Mouse (Mus musculus): Measurements from ENCODE around the gene Zbtb16. TPM values are rescaled to one million over a fixed set of nuclear protein-coding genes. Genes with fewer than 3 reads are reported as not detected.
A peak's percentile ranks its signal among the peaks of the same experiment; 100 is the strongest.

The Zbtb16 gene
- polyA plus RNA-seq, 1 experiment from 2014 or later = 9.7 TPM

GRCm38 (mm10) chr9:48689718-48689980 is 146.4 kb downstream of the Zbtb16 start:
- no peaks in the 10 kb centered on the region for H3K9me3 ChIP-seq (replicated peaks)
- no peak overlapping the region for H3K9ac ChIP-seq (replicated peaks)
- no peak for ATAC-seq (ENCODE audit: low FRiP score)
- peaks cover 17% of the 10 kb centered on the region; the same call in 1 of the 2 replicates for H3K4me1 ChIP-seq
- peaks cover 6% of the 10 kb centered on the region; the same call in 1 of the 2 replicates for H3K27me3 ChIP-seq (replicated peaks)
- H3K4me2 ChIP-seq = no peak overlapping the region
- no peak overlapping the region for H3K27ac ChIP-seq (replicated peaks)
- H3K36me3 ChIP-seq = no peaks in the 10 kb centered on the region
- 82% methylated on average over 1 of the region's 1 CpGs for WGBS
- H3K4me3 ChIP-seq (replicated peaks) = no peak overlapping the region

- peaks cover 6% of the 10 kb centered on the region; the same call in 1 of the 2 replicates for H3K27me3 ChIP-seq (replicated peaks)
- H3K4me1 ChIP-seq = peaks cover 22% of the 10 kb centered on the region; the same call in 1 of the 2 replicates
- H3K27ac ChIP-seq (replicated peaks) = no peak overlapping the region
- H3K4me2 ChIP-seq = no peak overlapping the region
- no peaks in the 10 kb centered on the region for H3K36me3 ChIP-seq
- H3K4me3 ChIP-seq (replicated peaks) = no peak overlapping the region
- no peak overlapping the region for H3K9ac ChIP-seq (replicated peaks)
- no peaks in the 10 kb centered on the region for H3K9me3 ChIP-seq (replicated peaks)
- 81% methylated on average over 6 of the region's 6 CpGs for WGBS
- no peak for ATAC-seq (ENCODE audit: low FRiP score)
These were observed 146.9 kb downstream of the Zbtb16 start for GRCm38 (mm10) chr9:48688859-48689717.

GRCm38 (mm10) chr9:48687891-48688290 is 148.1 kb downstream of the Zbtb16 start:
- Histone ChIP-seq H3K9ac (replicated peaks) (no peak overlapping the region), H3K27ac (replicated peaks) (peak overlapping the region; percentile 37; the same call in 1 of the 2 replicates), H3K9me3 (replicated peaks) (no peaks in the 10 kb centered on the region), H3K4me3 (replicated peaks) (no peak overlapping the region), H3K4me1 (peaks cover 19% of the 10 kb centered on the region; the same call in 1 of the 2 replicates), H3K36me3 (no peaks in the 10 kb centered on the region), H3K4me2 (no peak overlapping the region), H3K27me3 (replicated peaks) (no peaks in the 10 kb centered on the region)
- 73% methylated on average over 7 of the region's 7 CpGs for WGBS
- ATAC-seq (ENCODE audit: low FRiP score) = no peak

GRCm38 (mm10) chr9:48685721-48686120 is 150.3 kb downstream of the Zbtb16 start:
- no peak overlapping the region for H3K27ac ChIP-seq (replicated peaks)
- H3K4me2 ChIP-seq = no peak overlapping the region
- peaks cover 19% of the 10 kb centered on the region; the same call in 1 of the 2 replicates for H3K4me1 ChIP-seq
- 0 out of 2 replicates have a peak, but pooled peaks cover 3% of the 10 kb centered on the region for H3K27me3 ChIP-seq (replicated peaks)
- ATAC-seq (ENCODE audit: low FRiP score) = no peak
- WGBS = 38% methylated on average over 7 of the region's 7 CpGs
- no peak overlapping the region for H3K9ac ChIP-seq (replicated peaks)
- H3K9me3 ChIP-seq (replicated peaks) = no peaks in the 10 kb centered on the region
- no peaks in the 10 kb centered on the region for H3K36me3 ChIP-seq
- H3K4me3 ChIP-seq (replicated peaks) = no peak overlapping the region

GRCm38 (mm10) chr9:48684144-48684543 is 151.9 kb downstream of the Zbtb16 start:
- Histone ChIP-seq H3K9ac (replicated peaks) (no peak overlapping the region), H3K36me3 (no peaks in the 10 kb centered on the region), H3K27me3 (replicated peaks) (0 out of 2 replicates have a peak, but pooled peaks cover 3% of the 10 kb centered on the region), H3K9me3 (replicated peaks) (no peaks in the 10 kb centered on the region), H3K4me3 (replicated peaks) (no peak overlapping the region), H3K4me2 (no peak overlapping the region), H3K27ac (replicated peaks) (no peak overlapping the region), H3K4me1 (peaks cover 23% of the 10 kb centered on the region)
- 54% methylated on average over 5 of the region's 5 CpGs for WGBS
- no peak for ATAC-seq (ENCODE audit: low FRiP score)

GRCm38 (mm10) chr9:48681193-48681592 is 154.8 kb downstream of the Zbtb16 start:
- WGBS = 94% methylated on average over 8 of the region's 8 CpGs
- H3K9me3 ChIP-seq (replicated peaks) = no peaks in the 10 kb centered on the region
- H3K4me1 ChIP-seq = peaks cover 34% of the 10 kb centered on the region
- no peak overlapping the region for H3K9ac ChIP-seq (replicated peaks)
- no peak for ATAC-seq (ENCODE audit: low FRiP score)
- no peak overlapping the region for H3K4me2 ChIP-seq
- no peak overlapping the region for H3K4me3 ChIP-seq (replicated peaks)
- H3K27ac ChIP-seq (replicated peaks) = no peak overlapping the region
- H3K36me3 ChIP-seq = no peaks in the 10 kb centered on the region
- H3K27me3 ChIP-seq (replicated peaks) = 0 out of 2 replicates have a peak, but pooled peaks cover 3% of the 10 kb centered on the region

- no peak overlapping the region for H3K4me3 ChIP-seq (replicated peaks)
- no peaks in the 10 kb centered on the region for H3K36me3 ChIP-seq
- 6% methylated on average over 19 of the region's 19 CpGs for WGBS
- ATAC-seq (ENCODE audit: low FRiP score) = peak; percentile 73
- H3K9ac ChIP-seq (replicated peaks) = no peak overlapping the region; the same call in 1 of the 2 replicates
- peak overlapping the region; percentile 9; the same call in 1 of the 2 replicates for H3K4me2 ChIP-seq
- no peaks in the 10 kb centered on the region for H3K9me3 ChIP-seq (replicated peaks)
- 0 out of 2 replicates have a peak, but pooled peaks cover 5% of the 10 kb centered on the region for H3K27me3 ChIP-seq (replicated peaks)
- peaks cover 46% of the 10 kb centered on the region for H3K4me1 ChIP-seq
- H3K27ac ChIP-seq (replicated peaks) = peak overlapping the region; percentile 71
These were observed 157.3 kb downstream of the Zbtb16 start for GRCm38 (mm10) chr9:48678426-48679358.

- Histone ChIP-seq H3K4me3 (replicated peaks) (no peak overlapping the region), H3K36me3 (no peaks in the 10 kb centered on the region), H3K9ac (replicated peaks) (no peak overlapping the region), H3K4me2 (no peak overlapping the region), H3K9me3 (replicated peaks) (no peaks in the 10 kb centered on the region), H3K27me3 (replicated peaks) (peaks cover 16% of the 10 kb centered on the region), H3K27ac (replicated peaks) (no peak overlapping the region), H3K4me1 (peaks cover 55% of the 10 kb centered on the region)
- ATAC-seq (ENCODE audit: low FRiP score) = no peak
- WGBS = 10% methylated on average over 11 of the region's 11 CpGs
These were observed 160.8 kb downstream of the Zbtb16 start for GRCm38 (mm10) chr9:48675151-48675790.

- Histone ChIP-seq H3K4me1 (peaks cover 55% of the 10 kb centered on the region), H3K4me3 (replicated peaks) (no peak overlapping the region), H3K27ac (replicated peaks) (no peak overlapping the region), H3K4me2 (no peak overlapping the region), H3K9ac (replicated peaks) (peak overlapping the region; percentile 12; the same call in 1 of the 2 replicates), H3K36me3 (no peaks in the 10 kb centered on the region), H3K27me3 (replicated peaks) (peaks cover 16% of the 10 kb centered on the region), H3K9me3 (replicated peaks) (no peaks in the 10 kb centered on the region)
- no peak for ATAC-seq (ENCODE audit: low FRiP score)
- WGBS = 11% methylated on average over 11 of the region's 11 CpGs
These were observed 161.5 kb downstream of the Zbtb16 start for GRCm38 (mm10) chr9:48674359-48675015.

- H3K4me1 ChIP-seq = peaks cover 50% of the 10 kb centered on the region
- H3K4me3 ChIP-seq (replicated peaks) = no peak overlapping the region
- H3K27ac ChIP-seq (replicated peaks) = no peak overlapping the region
- WGBS = 30% methylated on average over 5 of the region's 5 CpGs
- H3K36me3 ChIP-seq = no peaks in the 10 kb centered on the region
- ATAC-seq (ENCODE audit: low FRiP score) = no peak
- peaks cover 16% of the 10 kb centered on the region for H3K27me3 ChIP-seq (replicated peaks)
- H3K4me2 ChIP-seq = no peak overlapping the region
- no peaks in the 10 kb centered on the region for H3K9me3 ChIP-seq (replicated peaks)
- 0 out of 2 replicates have a peak overlapping the region, but pooled peaks have one; percentile 12 for H3K9ac ChIP-seq (replicated peaks)
These were observed 162.2 kb downstream of the Zbtb16 start for GRCm38 (mm10) chr9:48673804-48674203.

GRCm38 (mm10) chr9:48673213-48673612 is 162.8 kb downstream of the Zbtb16 start:
- WGBS = 70% methylated on average over 6 of the region's 6 CpGs
- Histone ChIP-seq H3K9ac (replicated peaks) (no peak overlapping the region), H3K36me3 (no peaks in the 10 kb centered on the region), H3K4me2 (no peak overlapping the region), H3K4me1 (peaks cover 44% of the 10 kb centered on the region), H3K9me3 (replicated peaks) (no peaks in the 10 kb centered on the region), H3K27ac (replicated peaks) (no peak overlapping the region), H3K27me3 (replicated peaks) (peaks cover 16% of the 10 kb centered on the region), H3K4me3 (replicated peaks) (no peak overlapping the region)
- no peak for ATAC-seq (ENCODE audit: low FRiP score)
